In the genomic region with DNA sequence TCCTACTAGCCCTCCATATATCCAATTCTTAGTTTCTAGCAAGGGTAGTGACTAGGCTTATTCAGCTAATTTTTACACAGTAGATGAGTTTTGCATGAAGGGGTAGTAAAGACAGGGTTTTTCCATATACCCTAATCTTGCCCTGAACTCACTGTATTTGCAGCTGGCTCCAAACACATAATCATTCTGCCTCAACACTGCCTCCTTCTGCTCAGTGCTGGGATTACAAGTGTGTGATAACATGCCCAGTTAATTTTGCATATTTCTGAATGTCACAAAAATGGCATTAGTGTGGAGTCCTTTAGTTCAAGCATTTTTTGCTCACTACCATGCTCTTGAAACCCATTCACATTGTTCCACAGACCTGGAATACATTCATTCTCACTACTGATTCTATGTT, we compare ENCODE assay signal across 14 mouse cellular contexts. TPM values are rescaled to one million over a fixed set of nuclear protein-coding genes. Genes with fewer than 3 reads are reported as not detected.
DNase-seq lines count a peak whose midpoint lies in the region; ATAC-seq and TF ChIP-seq lines count a peak whose summit lies in the region.
"Had no signal": no experiment of that assay in that cellular context is flagged by ENCODE, and none has a peak within 500 bp of the region (broad histone marks: within the 10 kb centered on the region; RNA-seq: fewer than 3 reads in every experiment).

No protein-coding gene starts in this region.

- no peak for ATAC-seq in hindbrain, embryonic 11.5 days (ENCODE audit: low FRiP score)
- no peak for ATAC-seq in hindbrain, embryonic 12.5 days (ENCODE audit: low FRiP score)
- ATAC-seq in inflammation-experienced regulatory T-cells, adult 6 months, result peak; percentile 50
- no peak for ATAC-seq in midbrain, embryonic 11.5 days (ENCODE audit: low FRiP score)

- no peaks in the 10 kb centered on the region for H3K27me3 ChIP-seq in hindbrain, embryonic 11.5 days (ENCODE audit: control insufficient read depth, insufficient read depth, low read length)
- H3K27me3 ChIP-seq in hindbrain, embryonic 12.5 days, result no peaks in the 10 kb centered on the region
- no peaks in the 10 kb centered on the region for H3K27me3 ChIP-seq in thymus, adult 2 months (ENCODE audit: control insufficient read depth, insufficient read depth, low read length)
- H3K27me3 ChIP-seq in midbrain, embryonic 11.5 days (ENCODE audit: control insufficient read depth, insufficient read depth, low read length), result no peaks in the 10 kb centered on the region
- H3K27me3 ChIP-seq: midbrain, embryonic 12.5 days had no signal

- no peak overlapping the region for H3K4me3 ChIP-seq in hindbrain, embryonic 11.5 days (ENCODE audit: low read depth, low read length)
- H3K4me3 ChIP-seq in hindbrain, embryonic 12.5 days, result no peak overlapping the region
- no peak overlapping the region for H3K4me3 ChIP-seq in thymus, adult 2 months (ENCODE audit: control insufficient read depth, insufficient read depth, low read length)
- H3K4me3 ChIP-seq in midbrain, embryonic 11.5 days (ENCODE audit: low read depth, low read length), result no peak overlapping the region
- H3K4me3 ChIP-seq: erythroblast, embryonic 14.5 days; hindbrain, embryonic 10.5 days; midbrain, embryonic 12.5 days had no signal

- peak; percentile 1 for DNase-seq in hindbrain, embryonic 11.5 days (ENCODE audit: low spot score)
- DNase-seq in thymus, adult 2 months, result peak; percentile 25
- no peak for DNase-seq in thymus, adult 18-20 months
- DNase-seq in right cerebral cortex, postnatal 14 days, result no peak
- DNase-seq in frontal cortex, adult 2 months (ENCODE audit: extremely low spot score in 1 of 2, low spot score in 1 of 2), result no peak
- no peak for DNase-seq in midbrain, embryonic 11.5 days (ENCODE audit: low spot score, missing footprints)
- DNase-seq: adrenal gland, postnatal 25 days; cerebellum, adult 9-11 months; layer of hippocampus, adult 9-11 months had no signal

- no peak for TF ChIP-seq POLR2A in thymus, adult 2 months (IDR thresholded peaks at IDR 0.05; ENCODE audit: control insufficient read depth, extremely low read depth, insufficient read depth, low read length, poor library complexity)

- H3K27ac ChIP-seq in hindbrain, embryonic 11.5 days (ENCODE audit: low read depth, low read length), result no peak overlapping the region
- H3K27ac ChIP-seq in hindbrain, embryonic 12.5 days, result no peak overlapping the region
- no peak overlapping the region for H3K27ac ChIP-seq in thymus, adult 2 months (ENCODE audit: control insufficient read depth, insufficient read depth, low read length)
- H3K27ac ChIP-seq in midbrain, embryonic 11.5 days (ENCODE audit: low read depth, low read length), result no peak overlapping the region
- H3K27ac ChIP-seq: hindbrain, embryonic 10.5 days; midbrain, embryonic 12.5 days had no signal

- no peaks in the 10 kb centered on the region for H3K9me3 ChIP-seq in hindbrain, embryonic 11.5 days (ENCODE audit: control insufficient read depth, low read length)
- no peaks in the 10 kb centered on the region for H3K9me3 ChIP-seq in hindbrain, embryonic 12.5 days (replicated peaks)
- no peaks in the 10 kb centered on the region for H3K9me3 ChIP-seq in midbrain, embryonic 11.5 days (ENCODE audit: control insufficient read depth, low read length)
- H3K9me3 ChIP-seq: hindbrain, embryonic 10.5 days; midbrain, embryonic 12.5 days had no signal

- no peaks in the 10 kb centered on the region for H3K4me1 ChIP-seq in hindbrain, embryonic 11.5 days (replicated peaks; ENCODE audit: control insufficient read depth, insufficient read depth, low read length)
- H3K4me1 ChIP-seq in hindbrain, embryonic 12.5 days, result no peaks in the 10 kb centered on the region
- no peaks in the 10 kb centered on the region for H3K4me1 ChIP-seq in thymus, adult 2 months (replicated peaks; ENCODE audit: control insufficient read depth, insufficient read depth, low read length)
- H3K4me1 ChIP-seq in midbrain, embryonic 11.5 days (ENCODE audit: control insufficient read depth, insufficient read depth, low read length), result no peaks in the 10 kb centered on the region
- H3K4me1 ChIP-seq: hindbrain, embryonic 10.5 days; midbrain, embryonic 12.5 days had no signal

- no peak for TF ChIP-seq CTCF in thymus, adult 2 months (IDR thresholded peaks at IDR 0.05; ENCODE audit: borderline replicate concordance, control insufficient read depth, extremely low read depth, insufficient read depth, low read length, poor library complexity)

- H3K9ac ChIP-seq in hindbrain, embryonic 11.5 days (ENCODE audit: low read depth, low read length), result no peak overlapping the region
- H3K9ac ChIP-seq in hindbrain, embryonic 12.5 days, result no peak overlapping the region
- no peak overlapping the region for H3K9ac ChIP-seq in midbrain, embryonic 11.5 days (ENCODE audit: low read length)
- H3K9ac ChIP-seq: midbrain, embryonic 12.5 days had no signal

- H3K36me3 ChIP-seq in hindbrain, embryonic 11.5 days (ENCODE audit: control insufficient read depth, insufficient read depth, low read length), result no peaks in the 10 kb centered on the region
- no peaks in the 10 kb centered on the region for H3K36me3 ChIP-seq in hindbrain, embryonic 12.5 days
- no peaks in the 10 kb centered on the region for H3K36me3 ChIP-seq in thymus, adult 2 months (ENCODE audit: control insufficient read depth, insufficient read depth, low read length)
- no peaks in the 10 kb centered on the region for H3K36me3 ChIP-seq in midbrain, embryonic 11.5 days (ENCODE audit: control insufficient read depth, insufficient read depth, low read length)
- H3K36me3 ChIP-seq: hindbrain, embryonic 10.5 days; midbrain, embryonic 12.5 days had no signal

- H3K4me2 ChIP-seq in hindbrain, embryonic 11.5 days (replicated peaks; ENCODE audit: low read depth, low read length), result no peak overlapping the region
- no peak overlapping the region for H3K4me2 ChIP-seq in hindbrain, embryonic 12.5 days (replicated peaks)
- H3K4me2 ChIP-seq in midbrain, embryonic 11.5 days, result no peak overlapping the region
- H3K4me2 ChIP-seq: midbrain, embryonic 12.5 days had no signal

RNA-seq across cellular contexts. Expression of a gene that starts 44.0 kb away (rescaled TPM):
- 6.2 and 7.7 TPM in 2 replicates for polyA plus RNA-seq in hindbrain, embryonic 11.5 days (2014; fragmentation: Nextera tagmentation; extraction: Ambion mirVana)
- 7.9 and 9.4 TPM in 2 replicates for polyA plus RNA-seq in hindbrain, embryonic 12.5 days (2016; fragmentation: Nextera tagmentation; extraction: Ambion mirVana)
- 5.5 and 6.5 TPM in 2 replicates for polyA plus RNA-seq in thymus, adult 2 months (2012; rRNA removed)
- 1 to 10 TPM; 6.2 to 7.4 (median 6.5) TPM for polyA plus RNA-seq in inflammation-experienced regulatory T-cells, adult 6 months (2017; shearing (Covaris generic))
- 3.0 and 4.2 TPM in 2 replicates for polyA plus RNA-seq in frontal cortex, adult 2 months (2012; rRNA removed)
- 7.3 and 7.4 TPM in 2 replicates for polyA plus RNA-seq in midbrain, embryonic 11.5 days (2014; fragmentation: Nextera tagmentation; extraction: Ambion mirVana)
- polyA plus RNA-seq: erythroblast, embryonic 14.5 days had no signal

Comparison
In these comparisons a context has a peak if more than half of its experiments do, and no peak if none do; other contexts are left out.
1. DNase-seq: peak in hindbrain, embryonic 11.5 days (single experiment) and thymus, adult 2 months (single experiment); none in thymus, adult 18-20 months (0 of 2), right cerebral cortex, postnatal 14 days (single experiment), frontal cortex, adult 2 months (0 of 2) and midbrain, embryonic 11.5 days (single experiment).